Mouse (Mus musculus) CH12F3 (cell line): ENCODE measurements around the gene Epha6.
"Not testable (repeated sequence)": the region's sequence is repeated elsewhere in the genome, so short reads cannot be mapped to it uniquely, and the experiment has no call there.

Experiments used
- in situ Hi-C: fragments of 300-500 bp; cut with MboI; formaldehyde crosslinking; loops from 2 replicates; pipeline ENCODE4 v1.14.3; 2020; ENCODE audit warnings: low sequenced_read_pairs

Epha6 gene

GRCm38 (mm10) chr16:60006857-60007568 is 598.3 kb downstream of the Epha6 start:
- in situ Hi-C loops = no loop called here

- in situ Hi-C loops = no loop called here
These were observed 635.5 kb downstream of the Epha6 start for GRCm38 (mm10) chr16:59969816-59970215.

- in situ Hi-C loops = no loop called here
These were observed 649.6 kb downstream of the Epha6 start for GRCm38 (mm10) chr16:59955731-59956130.

DNA sequence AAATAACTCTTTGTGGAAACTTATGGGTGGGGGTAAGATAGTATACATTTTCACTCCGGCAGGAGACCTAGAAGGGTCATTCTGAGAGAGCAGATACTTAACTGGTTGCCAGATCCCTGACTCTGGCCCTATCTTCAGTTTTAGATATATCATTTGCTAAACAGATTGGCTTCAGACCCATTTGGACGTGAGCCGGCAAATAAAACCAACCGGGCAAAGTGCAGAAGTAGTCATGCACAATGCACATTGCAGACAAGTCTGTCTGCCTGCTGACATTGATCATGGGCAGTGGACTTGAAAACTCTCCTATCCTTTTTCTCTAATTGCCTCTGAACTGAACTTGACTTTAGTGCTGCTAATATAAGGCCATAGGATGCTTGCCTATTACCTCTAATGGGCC is 681.6 kb downstream of the Epha6 start:
- in situ Hi-C loops = no loop called here

GRCm38 (mm10) chr16:59880073-59880472 is 725.3 kb downstream of the Epha6 start:
- in situ Hi-C loops = no loop called here

GRCm38 (mm10) chr16:59871792-59872191 is 733.5 kb downstream of the Epha6 start:
- in situ Hi-C loops = no loop called here

DNA sequence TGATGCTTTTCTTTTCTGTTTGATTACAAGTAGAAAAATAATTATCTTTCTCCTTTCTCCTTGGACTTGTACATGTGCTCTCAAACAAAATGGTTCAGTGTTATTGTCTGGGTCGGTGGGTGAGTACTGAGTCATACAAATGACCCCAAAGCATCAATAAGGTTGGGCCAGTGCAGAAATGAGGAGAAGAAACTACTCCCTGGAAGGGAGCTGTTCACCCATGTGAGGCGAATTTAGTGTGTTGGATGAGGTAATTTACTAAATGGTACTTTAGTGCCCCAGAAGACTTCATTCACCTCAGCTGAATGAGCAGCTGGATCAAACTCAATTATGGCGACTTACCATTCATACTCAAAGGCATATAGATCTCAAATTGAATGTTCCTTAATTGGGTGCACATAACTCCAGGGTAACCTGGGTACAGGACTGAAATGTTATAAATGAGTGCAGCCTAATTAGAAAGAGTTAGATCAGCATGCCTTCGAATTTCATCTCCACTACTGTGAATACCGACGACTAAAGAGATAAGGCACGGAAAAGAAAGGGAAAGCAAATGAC is 751.1 kb downstream of the Epha6 start:
- in situ Hi-C loops = no loop called here

DNA sequence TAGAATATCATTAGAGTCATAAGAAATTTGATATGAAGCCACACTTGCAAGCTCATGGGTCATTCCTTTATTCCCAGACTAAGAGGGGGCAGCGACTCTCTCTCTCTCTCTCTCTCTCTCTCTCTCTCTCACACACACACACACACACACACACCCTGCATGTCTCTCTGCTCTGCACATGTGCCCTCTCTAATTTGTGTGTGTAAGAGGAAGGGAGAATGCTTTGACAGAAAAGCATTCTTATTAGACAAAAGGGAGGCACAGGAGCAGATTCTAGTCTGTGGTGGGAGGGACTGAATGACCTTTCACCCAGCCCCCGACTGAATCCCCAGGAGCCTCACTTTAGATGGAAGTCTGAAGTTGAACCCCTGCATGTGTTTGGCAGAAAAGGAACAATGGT is 752.6 kb downstream of the Epha6 start:
- in situ Hi-C loops = no loop called here

GRCm38 (mm10) chr16:59846574-59846973 is 758.8 kb downstream of the Epha6 start:
- in situ Hi-C loops = no loop called here

DNA sequence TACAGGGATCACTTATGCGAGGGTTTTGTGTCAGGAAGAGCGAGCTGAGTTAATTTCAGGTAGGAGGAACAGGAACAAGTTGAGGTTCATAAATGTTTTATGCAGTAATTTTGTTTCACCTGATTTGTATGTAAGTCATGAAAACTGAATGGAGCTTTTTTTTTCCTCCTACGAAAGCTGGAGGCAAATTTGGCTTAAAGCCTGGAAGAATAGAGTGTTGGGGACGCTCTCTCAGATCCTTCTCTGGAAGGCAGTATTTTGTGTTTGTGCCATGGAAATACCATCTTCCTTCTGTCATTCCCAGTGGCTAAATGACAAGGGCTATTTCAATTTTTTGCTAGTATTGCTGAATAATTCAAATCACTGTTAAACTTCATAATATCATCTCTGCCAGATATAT is 768.6 kb downstream of the Epha6 start:
- in situ Hi-C loops = no loop called here

GRCm38 (mm10) chr16:59836304-59836703 is 769.0 kb downstream of the Epha6 start:
- in situ Hi-C loops = no loop called here

GRCm38 (mm10) chr16:59832468-59832867 is 772.9 kb downstream of the Epha6 start:
- in situ Hi-C loops = no loop called here

DNA sequence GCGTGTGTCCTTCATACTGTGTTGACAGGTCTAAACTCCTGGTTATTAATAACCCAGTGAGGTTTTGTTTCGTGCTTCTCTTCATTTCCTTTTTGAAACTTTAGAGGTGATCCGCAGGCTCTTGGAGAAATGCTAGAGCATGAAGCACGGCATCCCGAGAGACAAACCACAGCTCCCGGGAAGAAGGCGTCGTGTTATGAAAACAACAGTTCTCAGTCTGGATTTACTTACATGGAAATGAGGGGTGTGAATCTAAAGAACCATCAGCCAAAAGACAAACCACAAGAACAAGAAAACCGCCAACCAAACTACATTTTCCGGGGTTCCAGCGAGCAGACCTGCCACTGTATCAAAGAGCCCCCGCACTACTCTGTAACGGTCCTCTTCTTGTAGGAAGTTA is 775.7 kb downstream of the Epha6 start:
- in situ Hi-C loops = no loop called here

- in situ Hi-C loops = not testable (repeated sequence)
These were observed 805.5 kb downstream of the Epha6 start for GRCm38 (mm10) chr16:59799790-59800189.

- in situ Hi-C loops = no loop called here
These were observed 833.0 kb downstream of the Epha6 start for GRCm38 (mm10) chr16:59772297-59772696.

DNA sequence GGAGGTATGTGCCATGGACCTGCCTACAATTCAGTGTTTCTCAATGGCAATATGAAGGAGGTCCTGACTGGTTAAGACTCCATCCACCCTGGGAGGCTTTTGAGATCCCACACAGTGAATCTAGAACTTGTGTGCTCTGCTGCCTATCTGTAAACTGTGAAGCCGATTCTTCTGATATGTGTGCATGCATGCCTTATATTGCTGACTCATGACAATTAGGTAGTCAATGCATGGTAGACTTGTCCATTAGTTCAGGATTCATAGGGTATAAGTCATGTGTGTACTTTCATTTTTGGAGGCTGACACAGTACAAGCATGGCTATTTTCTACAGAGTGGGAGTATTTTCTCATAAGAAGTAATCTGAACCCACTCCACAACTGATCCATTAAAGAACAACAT is 834.9 kb downstream of the Epha6 start:
- in situ Hi-C loops = no loop called here

GRCm38 (mm10) chr16:59769936-59770335 is 835.4 kb downstream of the Epha6 start:
- in situ Hi-C loops = no loop called here

DNA sequence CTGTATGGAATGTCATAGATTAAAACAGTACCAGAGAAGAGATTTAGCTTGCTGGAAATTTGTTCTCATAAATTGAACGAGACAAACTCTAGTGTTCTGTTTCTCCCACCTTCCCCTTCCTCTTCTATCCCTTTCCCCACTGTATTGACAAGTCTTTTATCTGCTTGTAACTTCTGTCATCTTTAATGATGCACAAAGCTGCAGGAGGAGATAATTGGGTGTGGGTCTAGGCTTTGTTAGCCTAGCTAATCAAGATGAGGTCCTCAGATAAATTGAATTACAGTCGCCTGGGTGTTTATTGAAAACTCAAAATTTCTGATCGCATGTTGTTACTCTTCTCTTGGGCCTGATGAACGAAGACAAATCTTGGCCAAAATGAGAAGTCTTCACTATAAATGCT is 844.5 kb downstream of the Epha6 start:
- in situ Hi-C loops = no loop called here

DNA sequence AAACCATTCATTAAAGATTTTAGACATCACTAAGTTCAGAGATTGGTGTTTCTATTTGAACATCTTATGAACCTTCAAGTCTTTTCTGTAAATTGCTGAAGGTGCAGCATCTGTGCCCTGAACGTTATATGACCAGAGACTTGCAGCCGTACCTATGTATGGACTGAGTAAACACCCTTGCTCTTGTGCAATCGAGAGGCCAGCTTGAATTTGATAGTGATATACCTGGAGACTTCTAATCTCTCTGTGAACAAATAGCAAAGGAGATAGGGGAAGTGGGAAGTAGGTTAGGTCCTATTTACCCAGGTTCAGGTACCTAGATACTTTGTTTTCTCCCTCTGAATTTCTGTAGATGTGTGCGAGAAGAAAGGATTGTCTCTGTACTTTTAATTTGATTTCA is 854.4 kb downstream of the Epha6 start:
- in situ Hi-C loops = no loop called here

- in situ Hi-C loops = no loop called here
These were observed 861.7 kb downstream of the Epha6 start for GRCm38 (mm10) chr16:59743669-59744068.

DNA sequence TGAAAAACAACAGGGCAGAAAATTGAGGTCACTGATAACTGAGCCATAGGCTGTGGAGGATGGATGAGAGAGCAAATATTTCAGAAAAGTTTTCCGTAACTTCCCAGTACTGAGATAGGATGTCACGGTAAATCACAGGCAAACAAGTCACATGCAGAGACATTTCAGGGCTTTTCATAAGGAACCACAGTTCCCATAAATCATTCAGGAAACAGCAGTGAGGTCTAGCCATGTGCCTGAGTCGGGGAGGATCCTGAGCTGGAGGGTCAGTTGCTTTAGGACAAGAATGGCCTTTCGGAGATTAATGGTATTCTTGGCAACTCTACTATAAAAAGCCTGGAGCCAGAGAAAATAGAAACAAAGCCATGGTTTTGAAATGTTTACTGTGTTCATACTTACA is 889.8 kb downstream of the Epha6 start:
- in situ Hi-C loops = no loop called here

DNA sequence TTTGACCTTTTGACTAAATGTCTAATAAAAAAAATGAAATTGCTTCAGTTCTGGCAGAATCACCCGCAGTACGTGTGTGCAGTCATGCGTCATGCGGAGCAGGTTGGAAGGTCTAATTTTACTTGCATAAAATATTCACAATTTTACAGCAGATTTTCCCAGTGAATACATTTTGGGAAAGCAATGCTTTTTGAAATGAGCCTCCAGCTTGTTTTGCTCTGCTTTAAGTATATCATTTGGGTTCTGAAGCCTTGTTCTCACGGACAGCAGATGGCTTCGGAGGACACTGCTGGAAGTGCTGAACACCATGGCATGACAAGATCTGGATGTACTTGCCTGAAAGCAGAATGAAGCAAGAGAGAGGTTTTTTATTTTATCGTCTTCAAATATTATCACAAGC is 912.1 kb downstream of the Epha6 start:
- in situ Hi-C loops = no loop called here

- in situ Hi-C loops = no loop called here
These were observed 916.2 kb downstream of the Epha6 start for GRCm38 (mm10) chr16:59689120-59689519.
